Mouse (Mus musculus): ENCODE results near the gene Nxt2.
"Not testable (repeated sequence)": the region's sequence is repeated elsewhere in the genome, so short reads cannot be mapped to it uniquely, and the experiment has no call there.

Nxt2 gene

DNA sequence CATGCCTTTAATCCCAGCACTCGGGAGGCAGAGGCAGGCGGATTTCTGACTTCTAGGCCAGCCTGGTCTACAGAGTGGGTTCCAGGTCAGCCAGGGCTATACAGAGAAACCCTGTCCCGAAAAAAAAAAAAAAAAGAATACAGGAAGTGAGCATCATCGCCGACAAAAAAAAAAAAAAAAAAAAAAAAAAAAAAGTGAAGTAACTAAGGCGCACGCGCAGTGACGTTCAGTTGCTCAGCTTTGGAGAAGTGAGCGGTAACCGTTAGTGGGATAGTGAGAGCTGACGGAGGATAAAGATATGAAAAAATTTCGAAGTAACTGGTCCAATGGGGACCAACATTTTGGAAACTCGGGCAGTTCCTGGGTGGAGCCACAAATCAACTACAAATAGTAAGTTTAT lies at the start of gene Nxt2:
Gene Nxt2 (plus strand): TSS at position 229 of the 400 bp plus-strand sequence.
- no peak for DNase-seq (ENCODE audit: low spot score in 2 of 2)

DNA sequence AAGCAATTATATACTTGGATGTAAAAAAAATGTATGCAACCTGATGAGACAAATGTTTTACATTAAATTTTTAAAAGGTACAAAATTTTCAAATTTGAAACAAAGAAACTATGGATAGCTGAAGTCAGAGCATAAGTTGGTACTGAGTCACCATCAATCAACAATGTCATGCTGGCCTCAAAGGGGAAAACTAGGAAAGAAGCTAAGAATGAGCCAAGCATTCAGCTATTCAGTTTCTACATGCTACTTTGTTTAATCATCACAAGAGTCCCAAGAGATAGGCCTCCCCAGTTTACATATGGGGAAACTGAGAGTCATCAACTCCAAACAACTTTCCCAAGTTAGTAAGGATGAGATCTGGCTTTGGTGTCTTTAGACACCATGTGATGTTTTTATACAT lies 49.6 kb upstream of the Nxt2 start:
- DNase-seq (ENCODE audit: low spot score in 2 of 2), result no peak

DNA sequence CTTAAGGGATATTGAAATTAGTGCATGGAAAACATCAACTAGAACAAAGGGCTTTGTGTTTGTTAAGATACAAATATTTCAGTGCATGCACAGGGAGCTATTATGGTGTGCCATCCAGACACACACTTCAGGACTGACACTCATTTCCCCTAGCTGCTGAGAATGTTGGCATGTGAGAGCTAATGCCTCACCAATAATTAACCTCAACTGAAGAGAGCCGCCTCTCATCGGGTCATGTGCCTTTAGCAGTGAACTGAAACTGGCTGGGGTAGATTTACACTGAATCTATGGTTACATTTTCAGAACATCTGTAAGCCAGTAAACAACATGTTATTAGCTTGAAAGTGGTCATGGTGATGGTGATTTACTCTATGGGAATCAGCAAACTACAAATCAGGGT lies 44.5 kb upstream of the Nxt2 start:
- DNase-seq (ENCODE audit: low spot score in 2 of 2), result no peak

DNA sequence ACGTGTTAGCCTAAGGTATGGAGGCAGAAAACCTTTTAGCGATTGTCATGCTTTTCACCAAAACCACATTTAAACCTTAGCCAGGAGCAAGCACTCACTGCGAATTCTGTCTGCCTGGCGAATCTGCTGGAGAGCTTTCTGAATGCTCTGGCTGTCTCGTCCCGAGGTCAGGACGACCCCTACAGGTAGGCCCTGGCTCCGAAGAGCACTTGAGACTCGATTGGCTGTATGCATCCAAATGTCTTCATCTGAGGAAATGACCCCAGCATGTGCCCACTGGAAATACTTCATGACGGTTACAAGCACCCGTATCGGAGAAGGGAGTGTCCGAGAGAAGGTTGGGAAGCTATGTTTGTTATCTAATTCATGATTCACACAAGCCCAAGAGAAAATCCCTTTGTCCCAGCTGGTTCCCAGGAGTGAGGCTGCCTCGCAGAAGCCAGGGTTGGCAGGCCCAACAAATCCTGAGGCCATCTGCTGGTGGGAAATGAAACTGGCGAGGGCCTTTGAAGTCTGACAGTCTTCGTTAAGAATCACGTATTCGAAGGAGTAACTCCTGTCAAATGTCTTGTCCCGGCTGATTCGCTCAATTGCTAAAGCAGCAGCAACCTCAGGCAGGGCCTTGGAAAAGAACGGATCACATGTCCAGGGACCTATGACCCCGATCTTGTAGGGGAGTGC lies 37.4 kb upstream of the Nxt2 start:
- peak; percentile 21 to 23 for DNase-seq (ENCODE audit: low spot score in 2 of 2)

DNA sequence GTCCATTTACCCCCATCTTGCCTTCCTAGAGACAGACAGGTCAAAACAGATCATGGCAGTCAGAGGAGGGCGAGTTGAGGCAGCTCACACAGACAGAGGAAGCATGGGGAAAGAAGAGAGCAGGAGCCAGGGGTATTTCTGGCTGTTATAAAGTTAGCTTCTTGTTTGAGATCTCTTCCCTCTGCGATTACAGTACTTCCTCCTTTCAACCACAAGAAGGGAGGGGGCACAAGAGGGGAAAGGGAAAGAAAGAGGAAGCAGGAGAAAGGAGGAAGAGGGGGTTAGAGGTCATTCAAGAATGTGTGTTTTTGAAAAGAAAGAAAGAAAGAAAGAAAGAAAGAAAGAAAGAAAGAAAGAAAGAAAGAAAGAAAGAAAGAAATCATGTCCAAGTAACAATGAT lies 36.2 kb upstream of the Nxt2 start:
- DNase-seq (ENCODE audit: low spot score in 2 of 2), result no peak

DNA sequence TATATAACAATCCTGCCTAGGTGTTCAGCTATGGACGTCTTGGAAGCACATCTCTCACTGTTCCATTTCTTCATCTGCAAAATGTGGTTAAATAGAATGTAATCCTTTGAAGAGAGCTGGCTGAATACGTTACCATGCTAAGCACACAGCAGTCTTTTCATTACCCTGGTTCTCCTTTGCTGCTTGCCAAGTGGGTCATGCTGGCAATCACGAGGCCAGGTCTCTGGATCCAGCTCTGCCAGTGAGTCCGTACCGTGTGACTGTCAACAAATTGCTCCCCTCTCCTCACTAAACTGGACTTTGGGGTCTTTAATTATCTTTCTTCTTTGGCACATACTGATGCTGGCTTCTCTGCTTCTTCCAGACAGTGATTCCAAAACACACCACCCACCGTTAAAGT lies 32.1 kb upstream of the Nxt2 start:
- peak in 1 of 2 experiments; percentile 4 for DNase-seq (ENCODE audit: low spot score in 2 of 2)

DNA sequence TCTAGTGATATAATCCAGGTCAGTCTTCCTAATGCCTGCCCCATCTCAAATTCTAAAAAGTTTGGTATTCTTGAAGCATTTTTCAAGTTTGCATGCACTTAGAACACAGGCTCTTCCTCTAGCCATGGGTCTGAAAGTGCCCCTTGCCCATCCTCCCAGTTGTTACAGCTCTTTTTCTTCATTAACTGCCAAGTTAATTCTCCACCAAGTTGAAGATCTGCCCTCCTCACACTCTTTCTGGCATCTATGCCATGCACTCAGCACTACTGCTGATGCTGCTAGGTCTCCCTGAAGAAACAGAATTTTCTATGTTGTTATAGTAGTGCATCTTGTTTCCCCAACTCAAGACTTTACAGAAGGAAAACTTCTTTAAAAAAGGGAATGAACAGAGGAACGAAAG lies 31.0 kb upstream of the Nxt2 start:
- DNase-seq (ENCODE audit: low spot score in 2 of 2), result no peak

DNA sequence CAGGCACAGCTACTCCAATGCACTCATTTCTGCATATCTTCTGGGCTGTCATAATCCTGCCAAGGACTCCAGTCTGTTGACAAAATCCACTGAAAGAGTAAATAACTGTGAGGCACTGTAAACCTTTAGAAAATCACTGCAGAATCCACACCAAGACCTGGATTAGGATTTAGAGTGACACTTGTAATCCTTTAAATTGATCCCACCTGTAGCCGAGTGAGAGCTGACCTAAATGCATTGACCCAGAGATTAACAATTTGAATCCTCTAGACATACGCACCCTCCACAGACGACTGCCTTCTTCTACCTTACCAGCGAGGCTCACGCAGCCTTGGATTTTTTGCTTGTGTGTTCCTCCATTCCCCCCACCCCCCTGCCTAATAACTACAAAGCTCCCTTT lies 29.7 kb upstream of the Nxt2 start, which contains the start of gene Gucy2f:
Gene Gucy2f (minus strand): TSS at position 101 of the 400 bp plus-strand sequence.
- DNase-seq (ENCODE audit: low spot score in 2 of 2), result no peak

DNA sequence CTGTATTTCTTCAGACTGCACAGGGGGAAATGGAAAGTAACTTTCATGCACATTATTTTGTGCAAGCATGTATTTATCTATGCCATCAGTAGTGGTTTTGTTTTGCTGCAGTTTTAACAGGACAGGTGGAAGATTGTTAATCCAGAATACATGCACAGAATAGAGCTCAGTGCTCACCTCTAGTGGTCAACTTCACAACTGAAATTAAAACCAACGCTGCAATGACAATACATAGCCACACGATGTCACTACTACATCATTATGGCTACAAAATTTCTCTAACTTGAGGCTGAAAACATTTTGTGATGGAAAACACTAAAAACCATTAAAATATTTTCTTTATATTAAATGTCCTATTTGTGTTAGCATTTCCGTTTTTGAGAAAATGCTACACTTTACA lies 26.3 kb upstream of the Nxt2 start:
- DNase-seq (ENCODE audit: low spot score in 2 of 2), result peak in 1 of 2 experiments; percentile 22

DNA sequence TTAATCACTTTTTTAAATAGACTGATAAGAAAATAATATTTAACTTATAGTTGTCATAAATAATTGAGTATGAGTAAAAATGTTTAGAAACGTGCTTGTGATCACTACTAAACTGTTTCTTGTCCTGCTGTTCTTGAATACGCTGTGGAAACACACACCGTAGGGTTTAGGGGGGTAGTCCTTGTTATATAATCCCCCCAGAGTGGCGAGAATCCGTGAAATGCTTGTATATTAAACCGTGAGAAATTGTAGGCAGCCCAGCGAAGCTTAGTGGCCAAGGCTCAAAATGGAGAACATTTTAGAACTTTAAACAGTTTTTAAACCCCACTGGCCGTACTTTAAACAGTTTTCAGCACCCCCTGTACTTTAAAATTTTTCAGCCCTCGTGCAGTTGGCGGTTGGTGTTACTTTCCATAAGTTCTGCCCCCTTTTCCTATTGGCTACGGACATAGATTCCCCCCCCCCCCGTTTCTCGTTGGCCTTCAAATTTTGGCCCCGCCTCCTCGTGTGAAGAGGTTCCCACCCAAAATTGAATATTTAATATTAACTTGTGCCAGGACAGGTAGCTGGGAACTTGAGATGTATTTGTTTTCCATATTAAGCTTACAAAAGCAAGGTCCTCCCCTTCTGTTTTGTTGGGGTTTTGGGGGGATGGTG lies 956 bp downstream of the Nxt2 start:
- DNase-seq (ENCODE audit: low spot score in 2 of 2), result no peak

DNA sequence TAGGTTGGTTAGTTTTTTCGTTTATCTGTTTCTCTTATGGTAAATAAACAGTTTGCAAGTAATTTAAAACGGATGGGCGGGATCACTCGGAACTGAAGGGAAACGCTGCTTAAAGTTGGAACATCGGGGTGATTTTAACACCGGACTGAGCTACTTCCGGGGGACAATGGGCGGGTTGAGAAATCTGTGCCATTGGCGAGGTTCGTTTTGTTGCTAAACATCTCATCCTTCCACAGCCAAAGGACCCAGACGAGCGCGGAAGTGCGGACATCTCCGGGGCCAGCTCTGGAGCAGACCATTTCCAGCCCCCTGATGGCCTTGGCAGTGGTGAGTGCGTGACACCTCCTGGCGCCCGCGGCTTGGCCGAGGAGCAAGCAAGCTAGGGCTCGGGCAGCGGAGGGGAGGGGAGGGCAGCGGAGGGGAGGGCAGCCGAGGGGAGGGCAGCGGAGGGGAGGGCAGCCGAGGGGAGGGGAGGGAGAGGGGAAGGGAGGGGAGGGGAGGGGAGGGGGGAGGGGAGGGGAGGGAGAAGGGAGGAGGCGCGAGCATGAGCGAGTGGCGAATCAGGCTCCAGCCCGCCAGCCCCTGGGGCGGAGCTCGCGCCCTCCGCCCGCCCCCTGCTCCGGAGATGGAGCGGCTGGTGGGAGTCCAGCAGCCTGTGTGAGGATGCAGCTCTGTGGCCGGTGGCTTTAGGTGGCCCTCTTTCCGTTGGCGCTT lies 1.6 kb downstream of the Nxt2 start:
- peak; percentile 48 to 52 for DNase-seq (ENCODE audit: low spot score in 2 of 2)

DNA sequence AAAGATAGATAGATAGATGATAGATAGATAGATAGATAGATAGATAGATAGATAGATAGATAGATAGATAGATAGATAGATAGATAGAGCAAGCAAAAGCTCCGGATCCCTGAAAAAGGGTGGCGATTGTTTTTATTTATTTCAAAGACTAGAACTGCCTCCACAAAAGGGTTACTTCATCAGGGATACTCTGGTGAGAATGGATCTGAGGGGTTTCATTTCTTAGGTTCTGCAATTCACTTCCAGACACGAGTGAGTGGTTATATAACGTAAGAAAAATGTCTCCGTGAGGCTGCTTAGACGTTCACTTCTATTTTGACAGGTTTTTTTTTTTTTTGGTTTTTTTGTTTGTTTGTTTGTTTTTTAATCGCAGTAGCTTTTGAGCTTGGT lies 2.2 kb downstream of the Nxt2 start:
- no peak for DNase-seq (ENCODE audit: low spot score in 2 of 2)

DNA sequence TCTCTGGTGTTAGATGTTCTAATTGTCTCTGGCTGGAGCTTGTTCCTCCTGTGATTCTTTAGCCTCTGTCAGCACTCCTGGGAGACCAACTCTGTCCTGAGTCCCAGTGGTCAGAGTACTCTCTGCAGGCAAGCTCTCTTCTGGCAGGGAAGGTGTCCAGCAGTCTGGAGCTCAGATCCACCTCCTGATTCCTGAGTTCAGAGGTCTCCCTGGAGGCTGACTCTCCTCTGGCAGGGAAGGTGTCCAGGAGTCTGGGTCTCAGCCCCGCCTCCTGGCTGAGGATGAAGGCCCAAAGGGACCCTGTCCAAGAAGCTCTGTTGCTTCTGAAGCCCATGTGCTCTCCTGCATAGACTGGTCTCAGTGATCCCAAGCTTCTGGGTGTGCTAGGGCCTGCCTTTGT lies 9.6 kb downstream of the Nxt2 start:
- not testable (repeated sequence) for DNase-seq (ENCODE audit: low spot score in 2 of 2)

DNA sequence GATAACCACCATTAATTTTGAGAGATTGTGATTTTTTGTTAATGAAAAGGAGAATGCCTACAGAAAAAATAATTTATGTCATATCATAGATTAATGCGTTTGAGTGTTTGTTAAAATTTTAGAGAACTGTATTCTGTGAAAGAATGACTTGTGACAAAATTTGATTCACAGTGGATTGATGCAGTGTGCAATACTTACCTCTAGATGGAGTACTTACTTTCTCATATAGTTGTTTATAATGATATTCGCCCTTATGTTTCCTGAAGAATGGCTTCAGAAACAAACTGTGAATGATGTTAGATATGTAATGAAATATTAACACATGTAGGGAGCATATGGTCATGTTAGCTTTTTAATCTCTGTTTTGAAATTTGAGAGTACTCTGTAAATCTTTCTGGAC lies 10.5 kb downstream of the Nxt2 start:
- DNase-seq (ENCODE audit: low spot score in 2 of 2), result no peak

DNA sequence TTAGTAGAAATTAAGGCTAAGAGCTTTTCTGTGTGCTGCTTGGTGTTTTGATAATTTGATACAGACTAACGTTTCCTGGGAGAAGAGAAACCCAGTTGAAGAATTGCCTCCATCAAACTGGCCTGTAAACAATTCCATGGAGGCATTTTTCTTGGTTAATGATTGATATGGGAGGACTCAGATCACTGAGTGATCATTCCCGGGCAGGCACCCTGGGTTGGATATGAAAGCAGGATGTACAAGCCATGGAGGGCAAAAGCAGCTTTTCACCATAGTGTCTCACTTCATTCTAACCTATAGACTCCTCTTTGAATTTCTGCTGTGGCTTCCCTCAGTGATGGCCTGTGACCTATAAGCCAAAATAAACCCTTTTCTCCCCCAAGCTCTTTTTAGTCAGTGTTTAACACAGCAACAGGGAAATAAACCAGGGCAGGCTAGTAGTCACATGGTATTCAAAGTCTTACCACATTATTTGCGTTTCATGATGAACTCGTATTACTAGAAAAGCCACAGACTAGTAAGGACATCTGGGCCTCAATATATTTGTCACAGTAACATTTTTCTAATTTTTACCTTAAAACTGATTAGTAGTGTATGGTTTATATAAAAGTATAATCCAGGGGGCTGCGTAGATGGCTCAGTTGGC lies 19.2 kb downstream of the Nxt2 start:
- DNase-seq (ENCODE audit: low spot score in 2 of 2), result no peak

DNA sequence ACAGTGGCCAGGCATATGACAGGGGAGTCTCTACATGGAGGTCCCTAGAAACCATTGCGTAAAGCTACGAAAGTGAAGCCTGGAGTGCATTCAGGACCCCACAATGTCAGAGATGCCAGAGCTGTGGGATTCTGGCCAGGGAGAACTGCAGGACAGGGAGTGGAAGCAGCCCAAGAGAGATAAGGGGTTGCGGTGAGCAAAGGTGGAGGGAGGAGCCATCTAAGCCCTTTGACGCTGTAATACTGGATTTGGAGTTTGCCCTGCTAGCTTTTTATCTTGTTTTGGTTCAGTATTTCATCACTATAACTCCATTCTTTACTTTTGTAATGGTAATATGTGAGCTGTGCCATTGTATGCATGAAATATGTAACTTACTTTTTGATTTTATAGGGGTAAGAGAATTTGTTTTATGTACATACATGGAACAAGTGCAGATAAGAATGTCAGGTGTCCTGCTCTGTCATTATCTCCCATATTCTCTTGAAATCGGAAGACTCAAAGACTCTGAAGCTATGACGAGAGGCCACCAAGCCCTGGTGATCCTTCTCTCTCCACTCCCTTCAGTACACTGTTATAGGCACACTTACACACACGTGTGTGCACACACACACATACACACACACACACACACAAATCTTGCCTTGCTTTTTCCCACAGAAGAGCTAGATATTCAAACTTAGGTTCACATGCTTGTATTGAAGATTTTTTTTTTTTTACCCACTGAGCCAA lies 23.6 kb downstream of the Nxt2 start:
- no peak for DNase-seq (ENCODE audit: low spot score in 2 of 2)

DNA sequence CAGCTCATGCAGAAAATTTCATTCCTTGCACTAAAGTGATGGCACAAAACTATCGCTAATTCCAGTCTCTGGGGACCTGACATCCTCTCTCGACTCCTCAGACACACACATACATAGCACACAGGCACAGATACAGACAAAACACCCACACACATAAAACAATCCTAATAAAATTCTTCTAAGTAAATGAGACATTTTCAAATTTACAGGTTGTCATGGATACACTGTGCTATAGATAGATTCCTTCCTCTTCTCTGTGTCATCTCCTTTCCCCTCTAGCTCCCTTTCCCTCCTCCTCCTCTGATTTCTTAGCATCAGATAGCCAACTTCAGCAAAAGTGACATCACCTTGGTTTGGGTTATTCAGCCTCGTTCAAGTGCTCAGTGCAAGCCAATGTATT lies 49.5 kb downstream of the Nxt2 start:
- DNase-seq (ENCODE audit: low spot score in 2 of 2), result no peak

DNA sequence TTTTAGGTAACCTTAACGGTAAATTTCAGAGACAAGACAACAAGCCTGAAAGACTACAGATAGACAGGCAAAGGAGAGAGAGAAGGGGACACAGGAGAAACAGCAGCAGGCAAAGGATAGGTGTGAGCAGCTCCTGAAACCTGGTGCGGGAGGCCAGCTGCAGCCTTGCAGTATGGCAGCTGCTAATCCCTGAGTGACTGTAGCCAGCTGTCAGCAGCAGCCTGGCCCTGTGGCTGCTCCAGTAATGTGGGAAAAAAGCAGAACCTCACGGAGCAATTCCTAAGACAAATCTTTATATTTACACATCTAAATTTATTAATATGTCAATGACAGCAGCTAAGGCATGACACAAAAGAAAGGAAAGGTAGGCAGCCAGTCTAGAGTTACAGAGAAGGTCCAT lies 50.0 kb downstream of the Nxt2 start:
- DNase-seq (ENCODE audit: low spot score in 2 of 2), result no peak

DNA sequence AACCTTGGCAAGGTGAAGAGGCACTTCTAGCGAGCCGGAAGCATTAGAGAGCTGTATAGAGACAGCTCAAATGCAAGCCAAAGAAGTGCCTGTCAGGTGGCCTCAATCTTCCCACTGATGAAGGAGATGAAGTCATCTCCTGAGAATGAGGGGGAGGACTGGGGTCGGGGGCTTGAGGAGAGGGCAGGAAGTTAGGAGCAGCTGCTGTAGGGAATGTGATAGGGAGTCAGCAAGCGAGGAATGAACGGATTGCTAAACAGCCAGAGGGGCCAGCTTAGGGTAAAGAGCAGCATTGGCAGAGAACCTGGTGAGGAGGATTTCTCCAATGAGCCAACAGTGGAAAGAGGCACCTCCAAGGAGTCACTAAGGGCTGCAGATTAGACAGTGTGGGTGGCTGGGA lies 59.3 kb downstream of the Nxt2 start:
- no peak for DNase-seq (ENCODE audit: low spot score in 2 of 2)

Data from frontal cortex, postnatal 14 days (tissue).